Mouse (Mus musculus) lung, postnatal 0 days (tissue): ENCODE measurements around the gene Gramd2.
A peak's percentile ranks its signal among the peaks of the same experiment; 100 is the strongest.

ENCODE experiments used
- CTCF ChIP-seq: IDR thresholded peaks from 2 replicates; pipeline ENCODE4 v1.5.1; 2016; ENCODE audit warnings: antibody characterized with exemption, mild to moderate bottlenecking
- EP300 ChIP-seq: IDR thresholded peaks from 2 replicates; pipeline ENCODE4 v1.6.1; 2016; ENCODE audit warnings: antibody characterized with exemption, mild to moderate bottlenecking, control low read depth

DNA sequence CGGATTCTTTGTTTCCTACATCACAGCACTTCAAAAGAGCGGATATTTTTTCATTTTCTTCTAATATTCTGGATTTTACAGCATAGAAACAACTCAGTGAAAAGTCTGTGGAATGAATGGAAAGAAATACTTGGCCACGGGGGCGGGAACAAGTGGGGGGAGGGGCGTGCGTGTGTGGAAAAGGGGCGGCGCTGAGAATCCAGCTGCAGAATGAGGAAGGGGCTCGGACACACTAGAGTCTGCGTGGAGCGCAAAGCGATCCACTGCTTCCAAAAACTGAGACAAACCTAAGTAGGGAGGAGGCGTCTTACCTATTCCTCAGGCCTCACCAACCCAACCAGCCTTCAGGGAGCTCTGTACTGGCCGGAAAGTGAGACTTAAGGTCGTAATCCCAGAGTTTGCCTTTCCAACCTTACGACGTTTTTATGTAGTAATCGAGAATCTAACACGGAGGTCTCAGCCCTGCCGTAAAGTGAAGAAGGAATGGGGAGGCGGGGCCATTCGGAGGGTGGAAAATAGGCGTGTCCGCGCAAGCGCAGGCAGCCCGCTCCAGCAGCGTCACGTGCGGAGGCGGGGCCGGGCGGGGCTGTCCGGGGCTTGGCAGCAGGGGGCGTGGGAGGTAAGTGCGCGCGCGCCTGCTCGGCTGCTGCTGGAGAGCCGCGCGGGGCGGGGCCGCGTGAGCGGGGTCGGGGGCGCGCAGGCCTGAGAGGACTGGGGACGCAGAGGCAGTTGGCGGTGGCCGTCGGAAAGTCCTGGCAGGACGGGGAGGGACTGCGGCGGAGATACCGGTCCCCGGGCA lies 70.5 kb downstream of the Gramd2 start, which contains the start of the genes Senp8 and Myo9a:
- peak; percentile 50 for TF ChIP-seq CTCF
- no peak for TF ChIP-seq EP300
